Mouse (Mus musculus): ENCODE measurements around the gene Ispd. TPM values are rescaled to one million over a fixed set of nuclear protein-coding genes. Genes with fewer than 3 reads are reported as not detected.

Gene Ispd
- polyA plus RNA-seq, 1 experiment = 5.1 TPM

DNA sequence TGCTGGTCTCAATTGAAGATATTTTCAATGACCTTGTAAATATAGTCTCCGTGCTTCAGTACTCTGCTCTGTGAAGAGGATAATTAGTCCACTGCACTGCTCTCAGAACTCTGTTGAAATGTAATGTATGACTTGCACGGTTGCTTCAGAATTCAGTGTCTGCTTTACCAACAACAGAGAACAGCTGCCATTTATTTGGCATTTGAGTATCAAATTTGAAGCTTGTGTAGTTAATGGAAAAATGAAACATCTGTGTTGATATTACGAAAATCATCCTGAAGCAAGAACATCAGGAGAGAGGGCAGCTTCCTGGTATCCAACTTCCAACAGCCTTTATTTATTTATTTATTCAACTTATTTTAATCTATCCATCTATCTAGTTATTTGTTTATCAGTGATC is 337.8 kb downstream of the Ispd start:
- TF ChIP-seq POLR2A (IDR thresholded peaks at IDR 0.05; ENCODE audit: borderline replicate concordance, extremely low read depth, insufficient read depth, insufficient read length, poor library complexity, severe bottlenecking) = no peak
- no peak for TF ChIP-seq CTCF (IDR thresholded peaks at IDR 0.05; ENCODE audit: borderline replicate concordance, extremely low read depth, insufficient read depth, insufficient read length)
- DNase-seq (ENCODE audit: low read depth) = no peak

DNA sequence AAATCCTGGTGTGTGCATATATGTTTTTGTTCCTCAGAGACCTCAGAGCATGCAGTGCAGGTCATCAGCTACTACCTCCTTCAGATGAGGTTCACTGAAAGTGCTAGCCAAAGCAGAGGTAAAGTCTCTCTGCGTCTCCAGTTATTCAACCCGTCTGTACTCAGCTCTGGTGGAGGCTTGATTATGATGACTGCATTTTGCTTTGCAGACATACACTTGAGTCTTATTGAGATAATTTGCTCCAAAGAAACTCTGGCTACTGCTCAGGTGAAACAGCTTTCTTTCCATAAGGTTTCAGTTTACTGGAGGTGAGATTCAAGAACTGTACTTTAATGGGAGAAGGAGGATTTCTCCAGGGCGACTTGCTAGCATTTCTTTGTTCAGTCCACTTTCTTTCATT is 339.5 kb downstream of the Ispd start:
- no peak for TF ChIP-seq CTCF (IDR thresholded peaks at IDR 0.05; ENCODE audit: borderline replicate concordance, extremely low read depth, insufficient read depth, insufficient read length)
- TF ChIP-seq POLR2A (IDR thresholded peaks at IDR 0.05; ENCODE audit: borderline replicate concordance, extremely low read depth, insufficient read depth, insufficient read length, poor library complexity, severe bottlenecking) = no peak
- no peak for DNase-seq (ENCODE audit: low read depth)

DNA sequence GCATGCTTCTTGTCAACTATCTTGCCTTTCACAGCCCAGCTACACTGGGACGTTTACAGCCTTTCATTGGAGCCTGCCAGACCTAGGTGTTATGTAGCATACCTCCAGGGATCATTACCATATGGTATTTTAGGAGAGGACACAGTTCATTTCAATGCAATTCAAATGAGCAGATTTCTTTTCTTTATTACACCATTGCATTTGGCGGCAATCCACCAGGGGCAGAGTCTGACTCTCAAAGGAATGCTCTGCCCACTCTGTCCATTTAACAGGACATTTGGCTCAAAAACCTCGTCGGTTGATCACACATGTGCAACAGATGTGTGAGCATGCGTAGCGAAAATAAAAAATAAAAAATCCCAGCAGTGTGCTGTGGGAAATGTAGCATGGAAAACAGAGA is 340.0 kb downstream of the Ispd start:
- TF ChIP-seq POLR2A (IDR thresholded peaks at IDR 0.05; ENCODE audit: borderline replicate concordance, extremely low read depth, insufficient read depth, insufficient read length, poor library complexity, severe bottlenecking) (no peak), CTCF (IDR thresholded peaks at IDR 0.05; ENCODE audit: borderline replicate concordance, extremely low read depth, insufficient read depth, insufficient read length) (no peak)
- peak; percentile 74 for DNase-seq (ENCODE audit: low read depth)

DNA sequence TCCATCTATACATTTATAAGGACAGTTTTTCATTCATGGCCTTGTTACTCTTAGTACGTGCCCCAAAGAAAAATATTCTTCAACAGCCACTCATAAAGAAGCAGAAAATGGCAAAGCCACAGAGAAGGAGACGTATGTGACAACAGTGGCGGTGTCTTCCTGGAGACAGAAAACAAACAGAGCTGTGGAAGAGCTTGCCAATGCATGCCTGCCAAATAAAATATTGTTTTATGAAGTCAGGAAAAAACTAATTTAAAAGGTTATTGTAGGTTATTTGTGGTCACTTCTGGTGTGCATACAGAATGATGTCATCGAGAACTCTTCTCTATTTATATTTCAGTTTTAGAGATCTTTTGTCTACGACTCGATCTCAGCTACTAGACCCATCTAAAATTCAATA is 341.5 kb downstream of the Ispd start:
- no peak for TF ChIP-seq CTCF (IDR thresholded peaks at IDR 0.05; ENCODE audit: borderline replicate concordance, extremely low read depth, insufficient read depth, insufficient read length)
- no peak for TF ChIP-seq POLR2A (IDR thresholded peaks at IDR 0.05; ENCODE audit: borderline replicate concordance, extremely low read depth, insufficient read depth, insufficient read length, poor library complexity, severe bottlenecking)
- DNase-seq (ENCODE audit: low read depth) = peak; percentile 12

DNA sequence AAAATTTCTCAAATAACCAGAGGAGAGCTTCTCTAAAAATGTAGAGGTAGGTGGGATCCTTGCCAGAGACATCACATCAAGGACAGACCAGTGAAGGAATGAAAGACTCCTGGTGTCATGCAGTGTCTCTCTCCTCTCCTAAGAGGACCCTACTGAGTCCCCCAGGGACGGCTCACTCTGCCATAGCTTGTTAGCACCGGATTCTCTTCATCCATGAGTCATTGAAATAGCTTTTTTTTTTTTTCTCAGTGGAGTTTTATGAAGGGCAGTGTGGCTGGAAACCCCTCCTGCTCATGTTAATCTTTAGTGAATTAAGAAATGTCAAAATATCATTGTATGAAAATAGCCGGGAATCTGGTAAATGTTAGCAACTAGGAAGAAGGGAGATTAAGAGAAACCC is 342.1 kb downstream of the Ispd start:
- TF ChIP-seq POLR2A (IDR thresholded peaks at IDR 0.05; ENCODE audit: borderline replicate concordance, extremely low read depth, insufficient read depth, insufficient read length, poor library complexity, severe bottlenecking) (no peak), CTCF (IDR thresholded peaks at IDR 0.05; ENCODE audit: borderline replicate concordance, extremely low read depth, insufficient read depth, insufficient read length) (no peak)

DNA sequence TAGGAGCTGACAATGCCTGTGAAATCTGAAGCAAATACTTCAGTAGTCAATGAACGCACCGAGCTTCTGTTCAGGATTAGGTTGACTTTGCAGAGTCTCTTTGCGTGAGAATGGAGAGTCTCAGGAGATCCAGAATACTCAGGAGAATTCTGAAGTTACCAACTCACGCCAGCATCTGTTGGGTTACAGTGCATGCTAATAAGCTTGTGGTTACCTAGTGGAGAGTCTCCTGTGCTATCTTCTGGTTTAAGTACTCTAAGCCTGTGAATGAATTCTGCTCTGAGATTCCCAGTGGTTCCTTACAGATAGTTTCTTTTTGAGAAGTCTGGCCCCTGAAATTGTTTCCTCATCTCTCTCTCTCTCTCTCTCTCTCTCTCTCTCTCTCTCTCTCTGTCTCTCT is 343.0 kb downstream of the Ispd start:
- DNase-seq (ENCODE audit: low read depth) = no peak

More for the DNA sequence above, 342.1 kb downstream of the Ispd start:
- DNase-seq (ENCODE audit: low read depth) = no peak

DNA sequence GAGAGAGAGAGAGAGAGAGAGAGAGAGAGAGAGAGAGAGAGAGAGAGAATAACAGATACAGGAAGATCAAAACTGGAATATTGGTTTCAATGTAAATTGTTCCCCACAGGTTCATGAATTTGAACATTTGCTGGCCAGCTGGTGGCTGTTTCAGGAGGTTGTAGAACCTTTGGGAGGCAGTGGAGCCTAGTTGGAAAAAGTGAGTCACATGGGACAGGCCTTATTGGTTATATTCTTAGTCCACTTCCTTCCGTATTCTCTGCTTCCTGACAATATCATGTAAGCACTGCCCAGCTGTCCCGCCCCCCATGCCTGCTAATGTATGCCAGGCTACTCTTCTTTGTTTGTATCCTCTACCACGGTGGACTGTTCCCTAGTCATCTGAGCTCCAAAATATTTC is 344.0 kb downstream of the Ispd start:
- DNase-seq (ENCODE audit: low read depth) = no peak
- TF ChIP-seq POLR2A (IDR thresholded peaks at IDR 0.05; ENCODE audit: borderline replicate concordance, extremely low read depth, insufficient read depth, insufficient read length, poor library complexity, severe bottlenecking) = no peak
- no peak for TF ChIP-seq CTCF (IDR thresholded peaks at IDR 0.05; ENCODE audit: borderline replicate concordance, extremely low read depth, insufficient read depth, insufficient read length)

More for the DNA sequence above, 343.0 kb downstream of the Ispd start:
- no peak for TF ChIP-seq POLR2A (IDR thresholded peaks at IDR 0.05; ENCODE audit: borderline replicate concordance, extremely low read depth, insufficient read depth, insufficient read length, poor library complexity, severe bottlenecking)
- TF ChIP-seq CTCF (IDR thresholded peaks at IDR 0.05; ENCODE audit: borderline replicate concordance, extremely low read depth, insufficient read depth, insufficient read length) = no peak

DNA sequence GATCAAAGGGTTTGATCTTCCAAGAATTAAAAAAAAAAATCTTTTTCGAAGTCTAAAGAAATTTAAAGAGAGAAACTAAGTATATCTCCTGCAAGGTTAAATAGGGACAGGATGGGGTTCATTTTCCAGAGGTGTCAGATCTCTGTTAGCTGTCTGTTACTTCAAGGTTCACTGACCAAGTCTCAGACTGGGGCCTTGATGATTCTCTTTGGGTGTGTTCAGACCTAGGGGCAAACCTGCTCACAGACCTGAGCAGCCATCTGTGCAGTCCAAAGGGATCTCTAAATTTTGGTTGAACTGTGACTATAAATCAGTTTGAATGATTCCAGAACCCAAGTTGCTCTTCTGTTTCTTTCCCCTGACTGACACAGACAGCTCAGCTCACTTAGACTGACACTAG is 344.8 kb downstream of the Ispd start:
- no peak for DNase-seq (ENCODE audit: low read depth)
- TF ChIP-seq POLR2A (IDR thresholded peaks at IDR 0.05; ENCODE audit: borderline replicate concordance, extremely low read depth, insufficient read depth, insufficient read length, poor library complexity, severe bottlenecking) (no peak), CTCF (IDR thresholded peaks at IDR 0.05; ENCODE audit: borderline replicate concordance, extremely low read depth, insufficient read depth, insufficient read length) (no peak)

DNA sequence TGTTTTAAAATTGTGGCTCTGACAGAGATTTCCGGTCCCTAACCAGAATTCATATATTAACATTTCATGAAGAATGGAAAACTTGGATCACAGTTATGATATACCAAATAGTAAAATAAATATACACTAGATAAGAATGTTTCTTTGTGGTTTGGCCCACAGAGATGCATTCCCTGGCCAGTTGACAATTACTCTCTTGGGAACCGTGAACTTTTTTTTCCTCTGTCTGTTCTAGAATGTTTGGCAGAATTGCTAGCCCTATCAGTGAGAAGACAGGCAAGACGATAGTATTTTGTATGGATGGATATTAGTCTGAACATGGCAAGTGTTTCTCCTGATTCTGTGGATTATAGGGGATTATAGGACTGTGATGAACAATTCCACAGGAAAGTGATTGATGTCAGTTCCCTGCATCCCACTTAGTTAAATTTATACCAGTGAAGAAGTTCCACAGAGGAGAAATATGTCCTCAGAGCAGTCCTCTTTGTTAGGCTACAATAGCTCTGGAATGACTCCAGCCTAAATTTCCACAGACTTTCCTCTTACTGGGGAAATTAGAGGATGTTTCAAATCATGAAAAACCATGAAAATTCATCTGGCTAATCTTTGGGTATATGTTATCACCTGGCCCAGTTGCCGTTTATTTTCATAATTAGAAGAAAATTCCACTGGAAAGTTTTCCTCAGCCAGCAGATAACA is 352.6 kb downstream of the Ispd start:
- TF ChIP-seq CTCF (IDR thresholded peaks at IDR 0.05; ENCODE audit: borderline replicate concordance, extremely low read depth, insufficient read depth, insufficient read length) = no peak
- TF ChIP-seq POLR2A (IDR thresholded peaks at IDR 0.05; ENCODE audit: borderline replicate concordance, extremely low read depth, insufficient read depth, insufficient read length, poor library complexity, severe bottlenecking) = no peak
- DNase-seq (ENCODE audit: low read depth) = no peak

Other genes with a start within 250 kb of the Ispd start
- gene Ankmy2, start 224.3 kb upstream of the Ispd start, polyA plus RNA-seq (2012; rRNA removed) = 29.9 and 39.5 TPM in 2 replicates
- 225 and 239 TPM in 2 replicates for gene Bzw2, start 223.4 kb upstream of the Ispd start, polyA plus RNA-seq (2012; rRNA removed)
- not detected in 2 replicates for gene Lrrc72, start 128.1 kb upstream of the Ispd start, polyA plus RNA-seq (2012; rRNA removed)
- gene Sostdc1, start 67.3 kb upstream of the Ispd start, polyA plus RNA-seq (2012; rRNA removed) = 6.4 and 14.8 TPM in 2 replicates
- gene D630036H23Rik, start 731 bp downstream of the Ispd start, polyA plus RNA-seq (2012; rRNA removed) = 0.94 and 1.0 TPM in 2 replicates

Data from brain, embryonic 14.5 days (tissue).